Mouse (Mus musculus): Measurements from ENCODE around the gene Igfl3. TPM values are rescaled to one million over a fixed set of nuclear protein-coding genes. Genes with fewer than 3 reads are reported as not detected.

Igfl3 gene
- not detected for polyA plus RNA-seq (2015; fragmentation: Illumina TruSeq; extraction: RNeasy Lipid Tissue Mini Kit (QIAGEN cat#74804); ENCODE audit: insufficient read depth, low replicate concordance)

GRCm38 (mm10) chr7:18176194-18176593, at the start of gene Igfl3:
Gene Igfl3 (plus strand): TSS chr7:18176494.

Other genes starting within 250 kb of the Igfl3 start
- not detected for gene Ceacam11, start 204.4 kb upstream of the Igfl3 start, polyA plus RNA-seq (2015; fragmentation: Illumina TruSeq; extraction: RNeasy Lipid Tissue Mini Kit (QIAGEN cat#74804); ENCODE audit: insufficient read depth, low replicate concordance)
- gene Ceacam13, start 166.6 kb upstream of the Igfl3 start, polyA plus RNA-seq (2015; fragmentation: Illumina TruSeq; extraction: RNeasy Lipid Tissue Mini Kit (QIAGEN cat#74804); ENCODE audit: insufficient read depth, low replicate concordance), result not detected
- not detected for gene Ceacam12, start 110.6 kb upstream of the Igfl3 start, polyA plus RNA-seq (2015; fragmentation: Illumina TruSeq; extraction: RNeasy Lipid Tissue Mini Kit (QIAGEN cat#74804); ENCODE audit: insufficient read depth, low replicate concordance)
- not detected for gene Mill1, start 68.9 kb downstream of the Igfl3 start, polyA plus RNA-seq (2015; fragmentation: Illumina TruSeq; extraction: RNeasy Lipid Tissue Mini Kit (QIAGEN cat#74804); ENCODE audit: insufficient read depth, low replicate concordance)
- not detected for gene Psg18, start 178.5 kb downstream of the Igfl3 start, polyA plus RNA-seq (2015; fragmentation: Illumina TruSeq; extraction: RNeasy Lipid Tissue Mini Kit (QIAGEN cat#74804); ENCODE audit: insufficient read depth, low replicate concordance)